Mouse (Mus musculus): ENCODE data around the gene Ldhc. TPM values are rescaled to one million over a fixed set of nuclear protein-coding genes. Genes with fewer than 3 reads are reported as not detected.

Gene Ldhc
- polyA plus RNA-seq, 2 experiments = 0.09 to 0.17 TPM

DNA sequence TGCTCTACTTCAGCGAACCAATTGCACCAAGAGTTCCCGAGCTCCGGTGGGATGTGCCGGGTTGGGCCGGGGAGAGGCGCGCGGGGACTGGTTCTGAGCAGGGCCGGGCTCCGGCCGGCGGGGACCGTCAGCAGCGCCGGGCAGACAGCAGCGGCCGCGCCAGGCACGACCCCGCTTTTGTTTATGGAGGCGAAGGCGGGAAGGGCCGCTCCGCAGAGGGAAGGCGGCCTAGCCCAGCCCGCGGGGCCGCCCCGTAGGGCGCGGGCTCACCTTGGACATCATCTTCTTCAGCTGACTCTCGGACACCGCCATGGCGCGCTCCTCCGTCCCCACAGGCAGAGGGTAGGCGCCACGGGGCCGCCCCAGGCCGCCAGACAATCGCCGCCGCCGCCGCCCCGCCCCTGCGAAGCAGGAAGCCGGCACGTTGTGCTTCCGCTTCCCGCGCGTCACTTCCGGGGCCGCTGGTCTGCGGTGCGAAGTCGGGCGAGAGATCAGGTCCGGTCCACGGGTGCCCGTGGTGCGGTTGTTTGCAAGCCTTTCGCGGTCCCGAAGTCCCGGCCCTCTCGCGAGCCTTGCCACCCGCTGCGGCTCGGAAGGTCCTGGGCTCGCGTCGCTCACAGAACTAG is 58.7 kb downstream of the Ldhc start, which contains the start of gene Tsg101:
Tsg101 (minus strand) TSS at position 419 of the 626 bp plus-strand sequence.
- H3K4me2 ChIP-seq (ENCODE audit: low read depth) = peak within 1 kb of the TSS; percentile 92
- H3K4me3 ChIP-seq (ENCODE audit: insufficient read depth in 1 of 2, low read depth in 2 of 2, low read length in 2 of 2) = peak within 1 kb of the TSS; percentile 88 to 99
- no peaks in the 10 kb centered on the region for H3K9me3 ChIP-seq (ENCODE audit: control insufficient read depth, low read length)
- H3K36me3 ChIP-seq (replicated peaks; ENCODE audit: control insufficient read depth, insufficient read depth, low read depth) = no peaks in the 10 kb centered on the region; the same call in 1 of the 2 replicates
- peak within 1 kb of the TSS; percentile 83 for H3K27ac ChIP-seq
- under 1% methylated on average over 72 of the region's 75 CpGs for WGBS (ENCODE audit: insufficient replicate concordance)
- peak within 1 kb of the TSS; percentile 90 for H3K9ac ChIP-seq (replicated peaks)
- peaks cover 12 to 22% of the 10 kb centered on the region in 2 experiments for H3K4me1 ChIP-seq (replicated peaks; ENCODE audit: control insufficient read depth in 2 of 2, insufficient read depth in 2 of 2, low read length in 1 of 2)
- DNase-seq (ENCODE audit: low read depth in 3 of 3, low spot score in 3 of 3) (peak; percentile 71 to 77 (median 73)), ATAC-seq (ENCODE audit: insufficient read depth) (peak; percentile 89)
- no peak for TF ChIP-seq EP300 (IDR thresholded peaks at IDR 0.05; ENCODE audit: low read depth)
- TF ChIP-seq CTCF (IDR thresholded peaks at IDR 0.05; ENCODE audit: low read depth) = no peak
- H3K27me3 ChIP-seq (ENCODE audit: control insufficient read depth, insufficient read depth, low read length) = no peaks in the 10 kb centered on the region

DNA sequence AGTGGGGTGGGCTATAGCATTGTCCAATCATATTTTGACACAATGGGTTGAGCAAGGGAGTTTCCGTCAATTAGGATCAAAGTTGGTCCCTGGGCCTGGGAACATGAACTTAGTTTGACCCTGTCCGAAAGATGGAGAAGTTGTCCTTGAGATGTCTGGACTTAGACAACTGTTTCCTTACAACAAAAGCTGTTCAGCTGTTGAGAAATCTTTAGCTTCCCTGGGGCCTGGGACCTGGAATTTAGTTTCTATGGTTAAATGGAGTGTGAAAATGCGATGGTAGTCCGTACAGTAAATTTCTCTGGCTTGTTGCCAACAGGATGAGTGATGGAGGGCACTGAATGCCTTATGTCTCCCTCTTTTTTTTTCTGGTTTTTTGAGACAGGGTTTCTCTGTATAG is 61.1 kb downstream of the Ldhc start:
- no peak overlapping the region for H3K4me3 ChIP-seq (ENCODE audit: insufficient read depth in 1 of 2, low read depth in 2 of 2, low read length in 2 of 2)
- TF ChIP-seq EP300 (IDR thresholded peaks at IDR 0.05; ENCODE audit: low read depth) (no peak), CTCF (IDR thresholded peaks at IDR 0.05; ENCODE audit: low read depth) (no peak)
- DNase-seq (ENCODE audit: low read depth in 3 of 3, low spot score in 3 of 3) (no peak), ATAC-seq (ENCODE audit: insufficient read depth) (no peak)
- H3K27ac ChIP-seq = no peak overlapping the region
- 77% methylated on average over 4 of the region's 4 CpGs for WGBS (ENCODE audit: insufficient replicate concordance)
- no peak overlapping the region for H3K4me2 ChIP-seq (ENCODE audit: low read depth)
- H3K9me3 ChIP-seq (ENCODE audit: control insufficient read depth, low read length) = no peaks in the 10 kb centered on the region
- peaks cover 12 to 19% of the 10 kb centered on the region in 2 experiments for H3K4me1 ChIP-seq (replicated peaks; ENCODE audit: control insufficient read depth in 2 of 2, insufficient read depth in 2 of 2, low read length in 1 of 2)
- H3K27me3 ChIP-seq (ENCODE audit: control insufficient read depth, insufficient read depth, low read length) = no peaks in the 10 kb centered on the region
- no peaks in the 10 kb centered on the region; the same call in 1 of the 2 replicates for H3K36me3 ChIP-seq (replicated peaks; ENCODE audit: control insufficient read depth, insufficient read depth, low read depth)
- no peak overlapping the region for H3K9ac ChIP-seq (replicated peaks)

Other genes starting within 250 kb of the Ldhc start
- gene Sergef, start 221.4 kb upstream of the Ldhc start, polyA plus RNA-seq (2012; rRNA removed) = 2.2 and 3.3 TPM in 2 replicates
- 5.5 and 5.9 TPM in 2 replicates for gene Sergef, start 221.4 kb upstream of the Ldhc start, polyA plus RNA-seq (2014; fragmentation: Nextera tagmentation; extraction: Ambion mirVana)
- not detected in 2 replicates for gene Tph1, start 188.7 kb upstream of the Ldhc start, polyA plus RNA-seq (2012; rRNA removed)
- gene Tph1, start 188.7 kb upstream of the Ldhc start, polyA plus RNA-seq (2014; fragmentation: Nextera tagmentation; extraction: Ambion mirVana) = not detected in 2 replicates
- gene Saal1, start 150.5 kb upstream of the Ldhc start, polyA plus RNA-seq (2012; rRNA removed) = 4.4 and 6.6 TPM in 2 replicates
- gene Saal1, start 150.5 kb upstream of the Ldhc start, polyA plus RNA-seq (2014; fragmentation: Nextera tagmentation; extraction: Ambion mirVana) = 15.1 and 17.6 TPM in 2 replicates
- gene Saa3, start 145.5 kb upstream of the Ldhc start, polyA plus RNA-seq (2012; rRNA removed) = 0.37 and 1.0 TPM in 2 replicates
- 2.8 and 3.4 TPM in 2 replicates for gene Saa3, start 145.5 kb upstream of the Ldhc start, polyA plus RNA-seq (2014; fragmentation: Nextera tagmentation; extraction: Ambion mirVana)
- 7.1 and 9.6 TPM in 2 replicates for gene Saa4, start 128.6 kb upstream of the Ldhc start, polyA plus RNA-seq (2012; rRNA removed)
- 5.8 and 5.9 TPM in 2 replicates for gene Saa4, start 128.6 kb upstream of the Ldhc start, polyA plus RNA-seq (2014; fragmentation: Nextera tagmentation; extraction: Ambion mirVana)
- gene Saa1, start 118.2 kb upstream of the Ldhc start, polyA plus RNA-seq (2012; rRNA removed) = not detected in 2 replicates
- gene Saa1, start 118.2 kb upstream of the Ldhc start, polyA plus RNA-seq (2014; fragmentation: Nextera tagmentation; extraction: Ambion mirVana) = not detected in 2 replicates
- gene Saa2, start 109.4 kb upstream of the Ldhc start, polyA plus RNA-seq (2012; rRNA removed) = not detected in 2 replicates
- not detected in 2 replicates for gene Saa2, start 109.4 kb upstream of the Ldhc start, polyA plus RNA-seq (2014; fragmentation: Nextera tagmentation; extraction: Ambion mirVana)
- gene Hps5, start 65.1 kb upstream of the Ldhc start, polyA plus RNA-seq (2012; rRNA removed) = 5.3 and 6.3 TPM in 2 replicates
- gene Hps5, start 65.1 kb upstream of the Ldhc start, polyA plus RNA-seq (2014; fragmentation: Nextera tagmentation; extraction: Ambion mirVana) = 4.1 and 4.3 TPM in 2 replicates
- gene Gtf2h1, start 65.1 kb upstream of the Ldhc start, polyA plus RNA-seq (2012; rRNA removed) = 8.1 and 13.4 TPM in 2 replicates
- 27.8 and 33.1 TPM in 2 replicates for gene Gtf2h1, start 65.1 kb upstream of the Ldhc start, polyA plus RNA-seq (2014; fragmentation: Nextera tagmentation; extraction: Ambion mirVana)
- 339 and 356 TPM in 2 replicates for gene Ldha, start 19.7 kb upstream of the Ldhc start, polyA plus RNA-seq (2012; rRNA removed)
- 1,026 and 1,104 TPM in 2 replicates for gene Ldha, start 19.7 kb upstream of the Ldhc start, polyA plus RNA-seq (2014; fragmentation: Nextera tagmentation; extraction: Ambion mirVana)
- gene Tsg101, start 58.8 kb downstream of the Ldhc start, polyA plus RNA-seq (2012; rRNA removed) = 18.8 and 21.2 TPM in 2 replicates
- gene Tsg101, start 58.8 kb downstream of the Ldhc start, polyA plus RNA-seq (2014; fragmentation: Nextera tagmentation; extraction: Ambion mirVana) = 62.1 and 67.3 TPM in 2 replicates
- gene Uevld, start 97.3 kb downstream of the Ldhc start, polyA plus RNA-seq (2012; rRNA removed) = 2.8 and 3.9 TPM in 2 replicates
- gene Uevld, start 97.3 kb downstream of the Ldhc start, polyA plus RNA-seq (2014; fragmentation: Nextera tagmentation; extraction: Ambion mirVana) = 5.8 and 6.4 TPM in 2 replicates
- gene Gm9999, start 122.4 kb downstream of the Ldhc start, polyA plus RNA-seq (2012; rRNA removed) = not detected in 2 replicates
- gene Gm9999, start 122.4 kb downstream of the Ldhc start, polyA plus RNA-seq (2014; fragmentation: Nextera tagmentation; extraction: Ambion mirVana) = not detected in 2 replicates
- gene Spty2d1, start 147.2 kb downstream of the Ldhc start, polyA plus RNA-seq (2012; rRNA removed) = 3.5 and 5.9 TPM in 2 replicates
- 10.1 and 10.4 TPM in 2 replicates for gene Spty2d1, start 147.2 kb downstream of the Ldhc start, polyA plus RNA-seq (2014; fragmentation: Nextera tagmentation; extraction: Ambion mirVana)
- gene Tmem86a, start 189.4 kb downstream of the Ldhc start, polyA plus RNA-seq (2012; rRNA removed) = 12.6 and 14.8 TPM in 2 replicates
- 16.6 and 16.9 TPM in 2 replicates for gene Tmem86a, start 189.4 kb downstream of the Ldhc start, polyA plus RNA-seq (2014; fragmentation: Nextera tagmentation; extraction: Ambion mirVana)

Measured in liver, embryonic 14.5 days (tissue).